Mouse (Mus musculus) heart, postnatal 4 days (tissue): ENCODE results near the gene Prr5. TPM values are rescaled to one million over a fixed set of nuclear protein-coding genes. Genes with fewer than 3 reads are reported as not detected.

Source experiments
- DNase-seq: peaks from one replicate; pipeline ENCODE4 v3.0.0; 2021
- total RNA-seq, 2 experiments: library from RNA; stranded (reverse); gene quantifications; 2 replicates each; pipeline ENCODE4 v1.2.3; 2021

The Prr5 gene
- 10 to 100 TPM; 11.6 to 12.3 TPM for total RNA-seq

- no peak for DNase-seq
Measured at GRCm38 (mm10) chr15:84668938-84669747, at the start of gene Prr5. Gene Prr5, plus strand, starts transcription at chr15:84669620.

GRCm38 (mm10) chr15:84620028-84620427 lies 49.4 kb upstream of the Prr5 start:
- DNase-seq = no peak

- DNase-seq = no peak
Measured at GRCm38 (mm10) chr15:84621722-84622428, 47.5 kb upstream of the Prr5 start.

DNA sequence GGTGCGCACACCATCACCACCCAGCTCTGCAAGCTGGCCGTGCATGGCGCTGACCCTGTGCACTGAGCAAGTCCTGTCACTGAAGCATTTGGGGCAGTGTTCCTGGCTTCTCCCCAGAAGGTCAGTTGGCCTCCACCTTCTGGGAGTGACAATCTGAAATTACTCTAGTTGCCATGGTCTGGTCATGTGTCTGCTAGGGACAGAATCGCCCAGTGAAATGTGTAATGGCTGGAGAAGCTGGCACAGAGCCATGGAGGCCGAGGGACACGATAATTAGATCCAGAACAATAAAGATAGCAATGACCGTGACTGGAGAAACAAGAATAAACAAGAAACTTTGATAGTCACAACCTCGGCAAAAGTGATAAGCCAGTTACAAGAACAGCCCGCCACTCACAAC lies 44.5 kb upstream of the Prr5 start:
- peak; percentile 75 for DNase-seq

- peak; percentile 63 for DNase-seq
Measured at GRCm38 (mm10) chr15:84625712-84626414, 43.6 kb upstream of the Prr5 start.

GRCm38 (mm10) chr15:84627308-84627707 lies 42.1 kb upstream of the Prr5 start:
- DNase-seq = no peak

- DNase-seq = peak; percentile 73
Measured at GRCm38 (mm10) chr15:84629680-84630079, 39.7 kb upstream of the Prr5 start.

GRCm38 (mm10) chr15:84631560-84631959 lies 37.9 kb upstream of the Prr5 start:
- peak; percentile 83 for DNase-seq

- peak; percentile 75 for DNase-seq
Measured at GRCm38 (mm10) chr15:84634361-84634760, 35.1 kb upstream of the Prr5 start.

GRCm38 (mm10) chr15:84638405-84638804 lies 31.0 kb upstream of the Prr5 start:
- DNase-seq = no peak

GRCm38 (mm10) chr15:84639072-84639450 lies 30.4 kb upstream of the Prr5 start:
- DNase-seq = no peak

DNA sequence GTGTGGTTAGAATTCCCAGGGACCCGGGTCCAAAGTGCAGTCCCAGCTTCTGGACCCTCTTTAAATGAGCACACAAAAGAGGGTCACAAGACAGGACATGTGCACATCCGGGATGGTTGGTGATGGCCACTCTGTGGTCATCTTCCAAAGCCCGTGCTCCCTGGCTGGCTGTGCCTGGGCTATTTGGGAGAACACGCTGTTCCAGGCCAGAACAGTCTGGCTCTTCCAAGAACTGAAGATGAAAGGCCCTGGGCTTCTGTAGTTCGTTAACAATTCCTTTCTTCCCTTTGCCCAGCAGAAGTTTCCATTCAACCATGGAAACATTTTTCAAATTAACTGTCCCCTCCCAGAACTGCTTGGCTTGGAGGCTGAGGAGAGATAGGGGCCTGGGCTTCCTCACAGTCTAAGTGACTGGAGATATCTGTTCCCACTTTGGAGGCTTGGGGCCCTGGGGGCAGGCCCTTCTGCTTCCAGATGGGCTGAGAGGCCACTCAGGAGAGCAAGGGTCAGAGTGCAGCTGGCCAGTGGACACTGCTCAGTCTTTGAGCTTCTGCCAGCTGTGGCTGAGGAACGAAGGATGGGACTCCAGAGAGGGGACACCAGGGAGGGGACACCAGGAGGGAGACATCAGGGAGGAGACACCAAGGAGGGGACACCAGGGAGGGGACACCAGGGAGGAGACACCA lies 29.8 kb upstream of the Prr5 start:
- peak; percentile 59 for DNase-seq

- DNase-seq = no peak
Measured at GRCm38 (mm10) chr15:84640722-84641121, 28.7 kb upstream of the Prr5 start.

- DNase-seq = no peak
Measured at GRCm38 (mm10) chr15:84641127-84641526, 28.3 kb upstream of the Prr5 start.

- DNase-seq = no peak
Measured at GRCm38 (mm10) chr15:84641948-84642347, 27.5 kb upstream of the Prr5 start.

DNA sequence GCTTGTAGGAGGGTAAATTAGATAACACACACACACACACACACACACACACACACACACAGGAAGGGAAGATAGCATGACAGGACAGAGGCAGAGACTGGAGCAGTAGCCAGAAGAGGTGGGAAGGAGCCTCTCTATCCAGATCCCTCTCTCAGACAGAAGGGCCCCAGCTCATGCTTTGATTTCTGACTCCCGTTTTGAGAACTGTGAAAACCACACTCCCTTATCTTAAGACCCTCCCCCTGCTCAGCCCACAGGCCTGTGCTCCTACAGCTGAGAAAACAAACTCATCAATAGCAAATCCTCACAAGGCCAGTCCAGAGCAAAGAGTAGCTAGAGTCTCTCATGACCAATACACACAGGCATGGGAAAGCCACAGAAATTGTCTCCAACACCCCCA lies 26.2 kb upstream of the Prr5 start:
- DNase-seq = no peak

DNA sequence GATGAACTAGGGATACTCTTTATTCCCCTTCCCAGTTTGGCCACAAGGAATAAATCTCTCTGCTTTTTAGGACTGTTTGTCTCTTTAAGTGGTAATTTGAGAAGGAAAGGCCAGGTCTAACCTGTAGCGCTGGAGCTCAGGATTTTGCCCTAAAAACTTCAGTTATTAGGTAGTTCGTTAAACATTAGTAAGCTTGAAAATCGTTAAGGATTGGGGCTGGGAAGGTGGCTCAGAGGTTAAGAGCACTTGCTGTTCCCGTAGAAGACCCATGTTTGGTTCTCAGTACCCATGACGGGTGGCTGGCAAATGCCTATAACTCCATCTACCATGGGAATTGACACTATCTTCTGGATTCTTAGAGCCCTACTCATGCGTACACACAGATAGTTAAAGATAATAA lies 17.9 kb upstream of the Prr5 start:
- DNase-seq = no peak

DNA sequence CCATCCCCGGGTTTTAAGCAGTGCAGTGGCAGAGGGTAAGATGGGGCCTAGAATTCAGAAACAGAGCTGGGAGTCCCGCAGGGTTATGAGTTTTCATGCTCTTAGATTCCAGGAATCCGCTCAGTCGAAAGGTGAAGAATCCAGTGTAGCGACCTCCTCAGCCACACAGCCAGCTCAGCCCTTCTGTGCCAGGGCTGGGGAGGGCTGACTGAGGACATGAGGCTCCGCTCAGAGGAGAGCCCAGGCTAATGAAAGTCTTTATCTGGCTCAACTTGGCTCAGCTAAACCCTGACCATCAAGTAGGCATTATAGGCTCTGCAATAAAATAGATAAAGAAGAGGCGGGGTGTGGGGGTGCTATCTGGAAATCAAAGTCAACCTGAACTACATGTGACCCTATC lies 16.3 kb upstream of the Prr5 start:
- no peak for DNase-seq

DNA sequence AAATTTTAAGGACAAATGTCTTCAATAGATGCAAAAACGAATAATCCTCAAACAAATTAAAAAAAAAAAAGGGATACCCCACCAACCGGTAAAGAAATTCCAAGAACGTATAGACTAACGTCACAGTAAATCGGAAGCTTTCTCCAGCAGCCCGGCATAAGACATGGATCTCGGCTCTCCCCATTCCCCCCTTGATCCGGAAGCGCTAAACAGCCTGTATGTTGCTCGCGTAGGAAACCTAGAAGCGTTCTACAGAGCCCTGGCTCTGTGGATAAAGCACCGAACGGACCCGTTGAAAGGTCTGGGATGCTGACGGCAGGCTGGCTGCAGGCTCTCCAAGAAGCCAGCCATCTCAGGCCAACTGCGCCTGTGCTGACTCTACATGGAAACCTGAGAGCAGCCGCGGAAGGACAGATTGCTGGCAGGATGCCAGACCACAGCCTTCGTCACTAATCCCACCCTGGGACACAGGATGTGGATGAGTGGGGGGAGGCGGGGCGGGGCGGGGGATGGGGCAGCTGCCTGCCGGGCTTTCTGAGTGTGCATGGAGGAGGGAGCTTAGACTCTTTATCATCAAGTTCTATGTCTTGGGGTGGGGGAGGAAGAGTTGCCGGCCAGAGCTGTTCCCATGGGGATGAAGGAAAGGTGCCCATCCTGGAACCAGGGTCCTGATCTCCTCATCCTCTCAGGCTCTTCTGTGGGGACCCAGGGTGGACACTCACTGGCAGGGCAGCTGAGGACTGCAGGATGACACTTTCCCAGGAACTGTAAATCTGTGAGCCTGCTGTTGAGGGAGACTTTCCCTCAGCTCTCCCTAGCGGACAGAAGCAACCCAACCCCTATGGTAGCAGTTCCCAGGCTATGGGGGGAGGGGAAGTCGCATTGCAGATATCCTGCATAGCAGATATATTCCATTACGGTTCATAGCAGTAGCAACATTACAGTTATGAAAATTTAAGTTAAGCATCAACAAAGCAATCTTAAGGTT lies 15.1 kb upstream of the Prr5 start:
- peak; percentile 91 for DNase-seq

DNA sequence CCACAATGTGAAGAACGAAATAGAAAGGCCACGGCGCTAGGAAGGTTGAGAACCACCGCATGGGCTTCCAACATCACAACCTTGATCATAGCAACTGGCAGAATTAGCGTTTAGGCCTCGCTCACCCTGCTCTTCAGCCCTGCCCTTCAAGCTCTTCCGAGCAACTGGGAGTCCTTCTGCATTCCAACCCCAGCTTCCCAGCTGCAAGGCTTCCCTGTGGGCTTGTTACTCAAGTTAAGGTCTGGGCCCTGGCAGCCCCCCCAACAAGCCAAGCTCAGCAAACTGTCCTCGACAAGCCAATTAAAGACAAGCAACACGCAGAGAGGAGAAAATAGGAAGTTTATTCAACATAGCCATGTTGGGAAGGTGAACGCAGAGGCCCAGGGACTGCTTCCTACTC lies 14.4 kb upstream of the Prr5 start:
- no peak for DNase-seq

DNA sequence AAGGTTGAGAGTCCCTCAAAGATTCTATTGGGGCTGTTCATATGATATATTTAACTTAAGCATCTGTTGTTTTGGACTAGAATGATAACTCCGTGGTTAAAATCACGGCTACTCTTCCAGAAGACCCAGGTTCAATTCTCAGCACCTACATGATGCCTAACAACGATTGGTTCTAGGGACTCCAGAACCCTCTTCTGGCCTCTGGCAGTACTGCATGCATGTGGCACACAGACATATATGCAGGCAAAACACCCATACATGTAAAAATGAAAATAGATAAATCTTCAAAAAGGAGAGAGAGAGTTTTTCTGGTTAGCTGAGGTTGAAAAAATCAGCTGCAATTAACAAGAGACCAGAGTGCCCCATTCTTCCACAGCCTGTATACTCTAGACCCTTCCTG lies 12.7 kb upstream of the Prr5 start:
- DNase-seq = no peak
